Mouse (Mus musculus): Measurements from ENCODE around the gene Cyp4f16. TPM values are rescaled to one million over a fixed set of nuclear protein-coding genes. Genes with fewer than 3 reads are reported as not detected.
"Not testable (repeated sequence)": the region's sequence is repeated elsewhere in the genome, so short reads cannot be mapped to it uniquely, and the experiment has no call there.

The Cyp4f16 gene
- polyA plus RNA-seq, 1 experiment: 39.7 TPM

- TF ChIP-seq CTCF (IDR thresholded peaks at IDR 0.05; ENCODE audit: extremely low read depth, insufficient read depth, insufficient read length, insufficient replicate concordance) (peak; percentile 53; the same call in 1 of the 2 replicates), POLR2A (IDR thresholded peaks at IDR 0.05; ENCODE audit: low read depth, low read length) (no peak)
- H3K36me3 ChIP-seq (ENCODE audit: control insufficient read depth, insufficient read depth, low read length): no peaks in the 10 kb centered on the region
- H3K4me1 ChIP-seq (ENCODE audit: control insufficient read depth, insufficient read depth, insufficient read length): peaks cover 3% of the 10 kb centered on the region; the same call in 1 of the 2 replicates
- no peak overlapping the region for H3K27ac ChIP-seq (ENCODE audit: insufficient read depth, low read length)
- WGBS: 41% methylated on average over 20 of the region's 20 CpGs
- H3K4me3 ChIP-seq (ENCODE audit: extremely low read depth, insufficient read depth, insufficient read length): no peak overlapping the region
- peak; percentile 33 to 39 for DNase-seq (ENCODE audit: low read depth in 1 of 2, low spot score in 2 of 2)
- H3K27me3 ChIP-seq (ENCODE audit: control insufficient read depth, insufficient read depth, low read length): no peaks in the 10 kb centered on the region
These were observed 14.8 kb downstream of the Cyp4f16 start for GRCm38 (mm10) chr17:32550900-32551770.

- 83% methylated on average over 1 of the region's 1 CpGs for WGBS
- not testable (repeated sequence) for H3K4me3 ChIP-seq (ENCODE audit: extremely low read depth, insufficient read depth, insufficient read length); DNase-seq (ENCODE audit: low read depth in 1 of 2, low spot score in 2 of 2); H3K27ac ChIP-seq (ENCODE audit: insufficient read depth, low read length); H3K36me3 ChIP-seq (ENCODE audit: control insufficient read depth, insufficient read depth, low read length); H3K27me3 ChIP-seq (ENCODE audit: control insufficient read depth, insufficient read depth, low read length); H3K4me1 ChIP-seq (ENCODE audit: control insufficient read depth, insufficient read depth, insufficient read length)
These were observed 16.7 kb downstream of the Cyp4f16 start for GRCm38 (mm10) chr17:32553016-32553415.

GRCm38 (mm10) chr17:32554368-32554767, 18.0 kb downstream of the Cyp4f16 start:
- H3K27me3 ChIP-seq (ENCODE audit: control insufficient read depth, insufficient read depth, low read length): not testable (repeated sequence)

GRCm38 (mm10) chr17:32563301-32563700, 26.9 kb downstream of the Cyp4f16 start:
- not testable (repeated sequence) for H3K4me3 ChIP-seq (ENCODE audit: extremely low read depth, insufficient read depth, insufficient read length); H3K4me1 ChIP-seq (ENCODE audit: control insufficient read depth, insufficient read depth, insufficient read length); DNase-seq (ENCODE audit: low read depth in 1 of 2, low spot score in 2 of 2); H3K27ac ChIP-seq (ENCODE audit: insufficient read depth, low read length); H3K27me3 ChIP-seq (ENCODE audit: control insufficient read depth, insufficient read depth, low read length); H3K36me3 ChIP-seq (ENCODE audit: control insufficient read depth, insufficient read depth, low read length)
- WGBS: 78% methylated on average over 2 of the region's 2 CpGs

More at GRCm38 (mm10) chr17:32554368-32554767, 18.0 kb downstream of the Cyp4f16 start:
- H3K4me3 ChIP-seq (ENCODE audit: extremely low read depth, insufficient read depth, insufficient read length); H3K27ac ChIP-seq (ENCODE audit: insufficient read depth, low read length); H3K4me1 ChIP-seq (ENCODE audit: control insufficient read depth, insufficient read depth, insufficient read length); H3K36me3 ChIP-seq (ENCODE audit: control insufficient read depth, insufficient read depth, low read length); DNase-seq (ENCODE audit: low read depth in 1 of 2, low spot score in 2 of 2): not testable (repeated sequence)
- 67% methylated on average over 9 of the region's 9 CpGs for WGBS

- H3K27me3 ChIP-seq (ENCODE audit: control insufficient read depth, insufficient read depth, low read length); H3K27ac ChIP-seq (ENCODE audit: insufficient read depth, low read length); H3K36me3 ChIP-seq (ENCODE audit: control insufficient read depth, insufficient read depth, low read length); DNase-seq (ENCODE audit: low read depth in 1 of 2, low spot score in 2 of 2); H3K4me1 ChIP-seq (ENCODE audit: control insufficient read depth, insufficient read depth, insufficient read length); H3K4me3 ChIP-seq (ENCODE audit: extremely low read depth, insufficient read depth, insufficient read length): not testable (repeated sequence)
- WGBS: 73% methylated on average over 2 of the region's 2 CpGs
These were observed 36.9 kb downstream of the Cyp4f16 start for GRCm38 (mm10) chr17:32573286-32573685.

- WGBS: 54% methylated on average over 7 of the region's 7 CpGs
- no peak for DNase-seq (ENCODE audit: low read depth in 1 of 2, low spot score in 2 of 2)
These were observed 41.3 kb downstream of the Cyp4f16 start for GRCm38 (mm10) chr17:32577496-32578186.

GRCm38 (mm10) chr17:32596494-32596893, 60.1 kb downstream of the Cyp4f16 start:
- Histone ChIP-seq H3K27me3 (ENCODE audit: control insufficient read depth, insufficient read depth, low read length) (no peaks in the 10 kb centered on the region), H3K4me3 (ENCODE audit: extremely low read depth, insufficient read depth, insufficient read length) (no peak overlapping the region), H3K27ac (ENCODE audit: insufficient read depth, low read length) (no peak overlapping the region), H3K36me3 (ENCODE audit: control insufficient read depth, insufficient read depth, low read length) (no peaks in the 10 kb centered on the region), H3K4me1 (ENCODE audit: control insufficient read depth, insufficient read depth, insufficient read length) (no peaks in the 10 kb centered on the region)
- no peak for TF ChIP-seq POLR2A (IDR thresholded peaks at IDR 0.05; ENCODE audit: low read depth, low read length)
- 86% methylated on average over 18 of the region's 18 CpGs for WGBS
- no peak for DNase-seq (ENCODE audit: low read depth in 1 of 2, low spot score in 2 of 2)

More at GRCm38 (mm10) chr17:32577496-32578186, 41.3 kb downstream of the Cyp4f16 start:
- no peak for TF ChIP-seq POLR2A (IDR thresholded peaks at IDR 0.05; ENCODE audit: low read depth, low read length)
- no peak for TF ChIP-seq CTCF (IDR thresholded peaks at IDR 0.05; ENCODE audit: extremely low read depth, insufficient read depth, insufficient read length, insufficient replicate concordance)
- H3K27ac ChIP-seq (ENCODE audit: insufficient read depth, low read length): no peak overlapping the region
- H3K4me1 ChIP-seq (ENCODE audit: control insufficient read depth, insufficient read depth, insufficient read length): no peaks in the 10 kb centered on the region
- H3K4me3 ChIP-seq (ENCODE audit: extremely low read depth, insufficient read depth, insufficient read length): no peak overlapping the region
- no peaks in the 10 kb centered on the region for H3K36me3 ChIP-seq (ENCODE audit: control insufficient read depth, insufficient read depth, low read length)
- H3K27me3 ChIP-seq (ENCODE audit: control insufficient read depth, insufficient read depth, low read length): no peaks in the 10 kb centered on the region; the same call in 1 of the 2 replicates

Other genes with a start within 250 kb of the Cyp4f16 start
- gene Akap8, start 215.3 kb upstream of the Cyp4f16 start, polyA plus RNA-seq (2012; rRNA removed): 105 and 115 TPM in 2 replicates
- gene Akap8l, start 186.0 kb upstream of the Cyp4f16 start, polyA plus RNA-seq (2012; rRNA removed): 136 and 169 TPM in 2 replicates
- gene Wiz, start 147.1 kb upstream of the Cyp4f16 start, polyA plus RNA-seq (2012; rRNA removed): 22.4 and 29.4 TPM in 2 replicates
- 157 and 183 TPM in 2 replicates for gene Rasal3, start 133.0 kb upstream of the Cyp4f16 start, polyA plus RNA-seq (2012; rRNA removed)
- 43.0 and 52.7 TPM in 2 replicates for gene Pglyrp2, start 112.4 kb upstream of the Cyp4f16 start, polyA plus RNA-seq (2012; rRNA removed)
- gene Cyp4f39, start 83.8 kb upstream of the Cyp4f16 start, polyA plus RNA-seq (2012; rRNA removed): 0.07 and 0.39 TPM in 2 replicates
- gene Cyp4f17, start 30.5 kb upstream of the Cyp4f16 start, polyA plus RNA-seq (2012; rRNA removed): 1.9 and 2.4 TPM in 2 replicates
- gene Cyp4f37, start 84.8 kb downstream of the Cyp4f16 start, polyA plus RNA-seq (2012; rRNA removed): 0.54 and 1.3 TPM in 2 replicates
- gene Cyp4f40, start 122.3 kb downstream of the Cyp4f16 start, polyA plus RNA-seq (2012; rRNA removed): 0.09 TPM in 1 of 2 replicates, not detected in the other
- 0.04 TPM in 1 of 2 replicates, not detected in the other for gene Cyp4f15, start 149.1 kb downstream of the Cyp4f16 start, polyA plus RNA-seq (2012; rRNA removed)